Mouse (Mus musculus): Measurements from ENCODE around the gene Scand1. TPM values are rescaled to one million over a fixed set of nuclear protein-coding genes. Genes with fewer than 3 reads are reported as not detected.

Gene Scand1
- 405 and 1,530 TPM in 2 replicates for polyA plus RNA-seq (2012; rRNA removed; ENCODE audit: low replicate concordance)

GRCm38 (mm10) chr2:156312297-156312897 lies at the start of gene Scand1, which contains the start of gene Cnbd2:
Scand1 (minus strand) TSS chr2:156312704.
Cnbd2 (plus strand) TSS chr2:156312299.

Other genes starting within 250 kb of the Scand1 start
- gene Spag4, start 247.5 kb downstream of the Scand1 start, polyA plus RNA-seq (2012; rRNA removed; ENCODE audit: low replicate concordance): 0.27 and 0.93 TPM in 2 replicates
- gene Cpne1, start 200.7 kb downstream of the Scand1 start, polyA plus RNA-seq (2012; rRNA removed; ENCODE audit: low replicate concordance): 27.7 and 40.4 TPM in 2 replicates
- 3.8 and 4.8 TPM in 2 replicates for gene Rbm12, start 200.7 kb downstream of the Scand1 start, polyA plus RNA-seq (2012; rRNA removed; ENCODE audit: low replicate concordance)
- 0.24 and 0.83 TPM in 2 replicates for gene Gm28036, start 185.6 kb downstream of the Scand1 start, polyA plus RNA-seq (2012; rRNA removed; ENCODE audit: low replicate concordance)
- 203 and 222 TPM in 2 replicates for gene Romo1, start 168.7 kb downstream of the Scand1 start, polyA plus RNA-seq (2012; rRNA removed; ENCODE audit: low replicate concordance)
- 27.1 and 41.1 TPM in 2 replicates for gene Nfs1, start 168.5 kb downstream of the Scand1 start, polyA plus RNA-seq (2012; rRNA removed; ENCODE audit: low replicate concordance)
- 26.9 and 39.9 TPM in 2 replicates for gene Rbm39, start 132.5 kb downstream of the Scand1 start, polyA plus RNA-seq (2012; rRNA removed; ENCODE audit: low replicate concordance)
- 3.6 and 4.3 TPM in 2 replicates for gene Phf20, start 116.2 kb downstream of the Scand1 start, polyA plus RNA-seq (2012; rRNA removed; ENCODE audit: low replicate concordance)
- 0.27 and 0.44 TPM in 2 replicates for gene Cnbd2, start 405 bp downstream of the Scand1 start, polyA plus RNA-seq (2012; rRNA removed; ENCODE audit: low replicate concordance)
- gene Epb41l1, start 108.2 kb upstream of the Scand1 start, polyA plus RNA-seq (2012; rRNA removed; ENCODE audit: low replicate concordance): 6.8 and 18.9 TPM in 2 replicates
- 13.7 and 24.4 TPM in 2 replicates for gene Aar2, start 234.9 kb upstream of the Scand1 start, polyA plus RNA-seq (2012; rRNA removed; ENCODE audit: low replicate concordance)

Measured in duodenum, adult 2 months (tissue).